Mouse (Mus musculus) liver, adult 2 months (tissue): Measurements from ENCODE around the gene Magi2. TPM values are rescaled to one million over a fixed set of nuclear protein-coding genes. Genes with fewer than 3 reads are reported as not detected.

Experiments
- DNase-seq: peaks from one replicate; pipeline ENCODE4 v3.0.0-alpha.2; 2011; ENCODE audit warnings: low read depth, low spot score; ENCODE audit errors: extremely low read depth
- H3K27ac ChIP-seq: fragments of 200-500 bp; replicated peaks from 2 replicates; pipeline ENCODE4 v1.5.1; 2012; ENCODE audit warnings: low read depth, mild to moderate bottlenecking, control low read depth, inconsistent platforms, low read length; ENCODE audit not compliant: insufficient read depth
- H3K27me3 ChIP-seq: fragments of 200-500 bp; 2 replicates; pipeline ENCODE4 v1.6.1; 2012; ENCODE audit warnings: mild to moderate bottlenecking, moderate library complexity, low read length, inconsistent platforms; ENCODE audit not compliant: control insufficient read depth, insufficient read depth
- H3K36me3 ChIP-seq: fragments of 200-500 bp; 2 replicates; pipeline ENCODE4 v1.6.1; 2012; ENCODE audit warnings: low read length, inconsistent platforms; ENCODE audit not compliant: control insufficient read depth, insufficient read depth
- H3K4me1 ChIP-seq: fragments of 200-500 bp; 2 replicates; pipeline ENCODE4 v1.6.1; 2011; ENCODE audit warnings: low read length; ENCODE audit not compliant: control insufficient read depth, insufficient read depth
- H3K4me3 ChIP-seq: fragments of 200-500 bp; 2 replicates; pipeline ENCODE4 v1.5.1; 2011; ENCODE audit warnings: low read depth, mild to moderate bottlenecking, control low read depth, low read length, moderate library complexity; ENCODE audit not compliant: insufficient read depth
- H3K79me2 ChIP-seq: fragments of 200-500 bp; 2 replicates; pipeline ENCODE4 v1.6.1; 2012; ENCODE audit warnings: inconsistent platforms, mild to moderate bottlenecking, low read length, moderate library complexity; ENCODE audit not compliant: control insufficient read depth, insufficient read depth
- H3K9ac ChIP-seq: fragments of 200-500 bp; 2 replicates; pipeline ENCODE4 v1.6.1; 2012; ENCODE audit warnings: low read depth, mild to moderate bottlenecking, control low read depth, inconsistent platforms, low read length
- CTCF ChIP-seq: fragments of 200-500 bp; IDR thresholded peaks from 2 replicates; pipeline ENCODE4 v1.5.1; 2011; ENCODE audit warnings: low read depth, low read length, control low read depth
- POLR2A ChIP-seq: fragments of 200-500 bp; IDR thresholded peaks from 2 replicates; pipeline ENCODE4 v1.6.1; 2011; ENCODE audit warnings: low read length, control low read depth; ENCODE audit not compliant: insufficient read depth; ENCODE audit errors: extremely low read depth
- WGBS: fragments of 180-500 bp; shearing (Covaris S2); methylation state at CpG from one replicate; pipeline ENCODE4 v1.1.7; 2018; 5-methylcytosine and 5-hydroxymethylcytosine counted together
- polyA plus RNA-seq: library from polyadenylated mRNA; depleted of rRNA; stranded (reverse); fragments of >200 nt; gene quantifications from 2 replicates; pipeline ENCODE4 v1.2.3, GENCODE M21; 2012
- total RNA-seq: library from RNA; depleted of rRNA; stranded (reverse); fragments of >200 nt; gene quantifications from 2 replicates; pipeline ENCODE4 v1.2.3, GENCODE M21; 2014

Gene Magi2
- total and polyA plus RNA-seq, 2 experiments, result 0.06 to 0.18 TPM

DNA sequence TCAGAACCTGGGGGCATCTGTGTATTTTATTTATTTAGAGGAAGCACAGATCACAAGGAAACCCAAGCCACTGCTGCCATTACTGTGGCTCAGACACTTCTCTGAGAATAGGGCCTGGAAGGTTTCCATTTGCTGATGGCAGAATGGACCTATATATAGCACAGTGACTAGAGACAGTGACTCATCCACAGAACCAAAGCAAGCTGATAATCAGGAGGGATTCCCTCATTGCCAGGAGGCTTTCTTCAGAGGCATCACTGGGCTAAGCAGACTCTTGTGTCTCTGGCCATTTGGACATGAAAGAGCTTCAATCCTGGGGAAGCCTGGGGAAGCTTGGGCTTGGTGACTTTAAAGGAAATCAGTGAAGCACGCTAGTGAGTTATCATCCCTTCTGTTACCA, 1445.0 kb downstream of the Magi2 start:
- no peaks in the 10 kb centered on the region for H3K4me1 ChIP-seq
- H3K27ac ChIP-seq, result no peak overlapping the region
- no peak for TF ChIP-seq CTCF
- TF ChIP-seq POLR2A, result no peak
- WGBS, result 50% methylated on average over 1 of the region's 1 CpGs
- DNase-seq, result no peak
- H3K9ac ChIP-seq, result no peak overlapping the region
- H3K36me3 ChIP-seq, result no peaks in the 10 kb centered on the region
- no peak overlapping the region for H3K4me3 ChIP-seq
- H3K27me3 ChIP-seq, result 0 out of 2 replicates have a peak, but pooled peaks cover 3% of the 10 kb centered on the region
- no peaks in the 10 kb centered on the region for H3K79me2 ChIP-seq

DNA sequence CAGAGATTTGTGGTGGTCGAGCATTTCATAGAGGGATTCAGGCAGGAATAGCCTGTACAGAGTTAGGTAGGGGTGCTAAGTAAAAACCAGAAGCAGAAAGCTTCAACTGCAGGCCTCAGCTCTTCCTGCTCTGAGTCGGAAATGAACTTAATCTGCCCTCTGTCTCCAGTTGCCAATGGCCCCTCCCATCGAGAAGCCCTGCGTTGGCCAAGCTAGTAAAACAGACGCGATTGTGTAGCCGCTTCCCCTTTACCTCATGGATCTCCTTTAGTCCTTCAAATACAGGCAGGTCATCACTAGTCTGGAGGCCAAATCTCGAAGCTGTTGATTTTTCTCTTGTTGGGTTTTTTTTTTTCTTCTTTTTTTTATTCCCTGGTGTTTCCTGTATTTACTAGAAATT, 1447.7 kb downstream of the Magi2 start:
- H3K9ac ChIP-seq, result no peak overlapping the region
- H3K36me3 ChIP-seq, result no peaks in the 10 kb centered on the region
- H3K79me2 ChIP-seq, result no peaks in the 10 kb centered on the region
- H3K27me3 ChIP-seq, result 0 out of 2 replicates have a peak, but pooled peaks cover 3% of the 10 kb centered on the region
- H3K27ac ChIP-seq, result no peak overlapping the region
- DNase-seq, result no peak
- WGBS, result 71% methylated on average over 8 of the region's 8 CpGs
- no peaks in the 10 kb centered on the region for H3K4me1 ChIP-seq
- H3K4me3 ChIP-seq, result no peak overlapping the region
- TF ChIP-seq CTCF (no peak), POLR2A (no peak)

DNA sequence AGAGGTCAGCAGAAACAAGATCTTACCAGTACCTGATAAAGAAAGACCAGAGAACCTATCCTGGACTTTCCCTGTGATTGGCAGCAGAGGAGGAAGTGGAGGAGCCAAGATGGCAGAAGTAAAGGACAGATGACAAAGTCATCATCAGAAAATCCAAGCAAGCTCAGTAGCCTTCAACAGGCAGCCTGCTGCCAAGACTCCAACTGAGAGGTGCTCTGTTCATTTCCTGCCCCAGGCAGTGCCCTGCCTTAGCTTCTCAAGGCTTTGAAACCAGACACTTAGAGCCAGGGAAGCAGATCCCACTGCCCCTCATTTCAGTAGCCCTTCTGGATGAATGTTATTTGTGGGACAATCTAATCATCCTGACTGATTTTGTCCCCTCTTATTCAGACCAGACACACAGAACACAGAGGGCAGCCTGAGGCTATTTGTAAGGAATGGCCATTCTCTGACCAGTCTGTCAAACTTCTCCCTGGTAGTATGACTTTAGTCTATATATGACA, 1448.4 kb downstream of the Magi2 start:
- H3K9ac ChIP-seq, result no peak overlapping the region
- H3K27ac ChIP-seq, result no peak overlapping the region
- no peak for DNase-seq
- 0 out of 2 replicates have a peak, but pooled peaks cover 2% of the 10 kb centered on the region for H3K27me3 ChIP-seq
- H3K4me1 ChIP-seq, result no peaks in the 10 kb centered on the region
- no peaks in the 10 kb centered on the region for H3K79me2 ChIP-seq
- no peaks in the 10 kb centered on the region for H3K36me3 ChIP-seq
- TF ChIP-seq CTCF (no peak), POLR2A (no peak)
- H3K4me3 ChIP-seq, result no peak overlapping the region

DNA sequence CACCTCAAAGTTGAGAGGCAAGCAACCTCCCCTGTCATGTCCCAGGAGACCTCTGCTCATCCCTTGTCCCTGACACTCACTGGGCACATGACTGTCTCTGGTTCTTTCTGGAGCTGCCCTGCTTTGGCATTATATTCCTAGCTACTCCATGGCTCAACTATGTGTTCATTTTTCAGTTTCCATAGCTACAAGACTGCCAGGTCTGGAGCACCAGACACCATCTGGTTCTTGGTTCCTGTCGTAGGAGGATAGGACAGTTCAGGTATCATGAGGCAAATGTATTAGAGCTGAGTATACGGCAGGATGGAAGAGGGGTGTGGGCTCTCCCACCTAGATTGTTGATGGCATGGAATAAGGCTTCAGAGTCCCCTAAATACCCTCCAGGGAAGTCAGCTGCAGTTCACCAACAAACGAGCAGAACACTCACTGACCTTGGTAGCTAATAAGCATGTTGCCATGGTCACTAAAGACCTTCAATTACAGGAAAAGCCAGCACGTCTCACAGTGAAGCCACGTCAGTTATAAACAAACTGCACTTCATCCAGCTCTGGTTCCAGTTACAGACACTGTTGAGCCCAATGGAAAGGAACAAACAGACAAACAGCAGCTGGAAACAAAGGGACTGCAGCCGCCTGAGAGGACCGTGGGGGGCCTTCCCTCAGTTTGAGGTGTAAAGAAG, 1449.5 kb downstream of the Magi2 start:
- Histone ChIP-seq H3K27me3 (no peaks in the 10 kb centered on the region), H3K36me3 (no peaks in the 10 kb centered on the region), H3K27ac (no peak overlapping the region), H3K79me2 (no peaks in the 10 kb centered on the region), H3K4me3 (no peak overlapping the region), H3K4me1 (no peaks in the 10 kb centered on the region), H3K9ac (no peak overlapping the region)
- no peak for DNase-seq
- WGBS, result 44% methylated on average over 7 of the region's 7 CpGs
- TF ChIP-seq POLR2A (no peak), CTCF (no peak)

DNA sequence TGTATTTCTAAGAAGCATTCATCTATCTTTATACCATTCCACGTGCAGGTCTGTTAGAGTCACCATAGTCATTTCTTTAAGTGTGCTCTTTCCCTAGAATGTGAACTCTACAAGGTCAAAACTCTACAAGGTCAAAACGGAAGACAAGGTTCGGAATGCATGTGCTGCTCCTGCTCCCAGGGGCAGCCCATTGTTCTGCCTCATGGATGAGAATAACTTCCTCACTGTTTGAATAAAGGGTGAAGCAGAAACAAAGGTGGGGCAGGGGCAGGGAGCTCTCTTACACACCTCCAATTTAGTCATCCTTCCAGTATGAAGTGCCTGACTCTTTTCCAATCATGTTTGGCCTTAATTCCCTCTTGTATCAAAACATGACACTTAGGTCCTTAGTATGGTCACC, 1450.4 kb downstream of the Magi2 start:
- no peak overlapping the region for H3K9ac ChIP-seq
- 73% methylated on average over 3 of the region's 3 CpGs for WGBS

DNA sequence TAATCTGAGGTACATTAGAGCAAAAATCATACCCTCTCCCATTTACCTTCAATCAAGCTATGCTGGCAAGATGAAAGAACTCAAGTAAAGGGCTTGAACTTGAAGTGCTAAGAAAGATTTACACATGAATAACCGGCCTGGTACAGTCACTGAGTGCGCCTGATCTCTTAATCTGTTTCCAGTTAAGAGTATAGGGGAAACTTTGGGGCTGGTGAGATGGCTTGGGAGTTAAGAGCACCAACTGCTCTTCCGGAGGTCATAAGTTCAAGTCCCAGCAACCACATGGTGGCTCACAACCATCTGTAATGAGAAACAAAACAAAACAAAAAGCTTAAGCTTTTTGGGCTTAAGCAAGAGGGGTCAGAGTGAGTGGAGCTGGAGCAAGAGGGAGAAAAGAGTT, 1451.7 kb downstream of the Magi2 start:
- TF ChIP-seq CTCF (no peak), POLR2A (no peak)
- DNase-seq, result no peak
- WGBS, result 80% methylated on average over 3 of the region's 3 CpGs

More for the DNA sequence above, 1450.4 kb downstream of the Magi2 start:
- Histone ChIP-seq H3K27me3 (no peaks in the 10 kb centered on the region), H3K27ac (no peak overlapping the region), H3K4me3 (no peak overlapping the region), H3K79me2 (no peaks in the 10 kb centered on the region), H3K4me1 (no peaks in the 10 kb centered on the region), H3K36me3 (no peaks in the 10 kb centered on the region)
- TF ChIP-seq CTCF (no peak), POLR2A (no peak)
- no peak for DNase-seq

More for the DNA sequence above, 1451.7 kb downstream of the Magi2 start:
- H3K27ac ChIP-seq, result no peak overlapping the region
- H3K27me3 ChIP-seq, result no peaks in the 10 kb centered on the region
- H3K36me3 ChIP-seq, result no peaks in the 10 kb centered on the region
- H3K4me1 ChIP-seq, result no peaks in the 10 kb centered on the region
- H3K4me3 ChIP-seq, result no peak overlapping the region
- H3K79me2 ChIP-seq, result no peaks in the 10 kb centered on the region
- H3K9ac ChIP-seq, result no peak overlapping the region
